Mouse (Mus musculus) heart, postnatal 0 days (tissue): Measurements from ENCODE around the gene Ugt1a8. TPM values are rescaled to one million over a fixed set of nuclear protein-coding genes. Genes with fewer than 3 reads are reported as not detected.

Experiments used
- ATAC-seq: fragments of 200-750 bp; cut with Nextera tagmentation; 2 replicates; pipeline ENCODE4 v1.8.0; 2017; ENCODE audit warnings: low read depth, moderate number of reproducible peaks, moderate library complexity; ENCODE audit not compliant: insufficient read depth
- DNase-seq: peaks from one replicate; pipeline ENCODE4 v3.0.0-alpha.2; 2016; ENCODE audit warnings: low spot score
- H3K27ac ChIP-seq: fragments of 300-500 bp; sonication (generic); 2 replicates; pipeline ENCODE4 v1.5.1; 2014; ENCODE audit warnings: low read depth, mild to moderate bottlenecking
- H3K27me3 ChIP-seq: fragments of 300-500 bp; sonication (generic); 2 replicates; pipeline ENCODE4 v1.6.1; 2014; ENCODE audit warnings: low read length, mixed read lengths; ENCODE audit not compliant: control insufficient read depth, insufficient read depth
- H3K36me3 ChIP-seq: fragments of 300-500 bp; sonication (generic); replicated peaks from 2 replicates; pipeline ENCODE4 v1.6.1; 2014; ENCODE audit warnings: low read length, mixed read lengths; ENCODE audit not compliant: control insufficient read depth, insufficient read depth
- H3K4me1 ChIP-seq: fragments of 300-500 bp; sonication (generic); 2 replicates; pipeline ENCODE4 v1.6.1; 2014; ENCODE audit warnings: antibody characterized with exemption; ENCODE audit not compliant: control insufficient read depth, insufficient read depth
- H3K4me2 ChIP-seq: fragments of 300-500 bp; sonication (generic); 2 replicates; pipeline ENCODE4 v1.6.1; 2014; ENCODE audit warnings: low read depth, mild to moderate bottlenecking, low read length, moderate library complexity
- H3K4me3 ChIP-seq: fragments of 300-500 bp; sonication (generic); 2 replicates; pipeline ENCODE4 v1.5.1; 2014; ENCODE audit warnings: low read depth, low read length
- H3K9ac ChIP-seq: fragments of 300-500 bp; sonication (generic); replicated peaks from 2 replicates; pipeline ENCODE4 v1.6.1; 2014; ENCODE audit warnings: low read depth, low read length, mixed read lengths
- H3K9me3 ChIP-seq: fragments of 300-500 bp; sonication (generic); replicated peaks from 2 replicates; pipeline ENCODE4 v1.6.1; 2016; ENCODE audit warnings: low read length; ENCODE audit not compliant: control insufficient read depth
- CTCF ChIP-seq: IDR thresholded peaks from 2 replicates; pipeline ENCODE4 v1.5.1; 2016; ENCODE audit warnings: antibody characterized with exemption, control low read depth, low read depth
- EP300 ChIP-seq: IDR thresholded peaks from 2 replicates; pipeline ENCODE4 v1.6.1; 2016; ENCODE audit warnings: antibody characterized with exemption, low read depth
- WGBS: fragments of 180-500 bp; shearing (Covaris S2); extraction: QIAGEN DNeasy Blood & Tissue Kit; methylation state at CpG from one replicate; pipeline ENCODE4 v1.1.7; 2014; 5-methylcytosine and 5-hydroxymethylcytosine counted together
- polyA plus RNA-seq: library from polyadenylated mRNA; unstranded; fragments of >200 nt; fragmentation: Nextera tagmentation; extraction: Ambion mirVana; gene quantifications from 2 replicates; pipeline ENCODE4 v1.2.1, GENCODE M21; 2015
- total RNA-seq: library from RNA; depleted of rRNA; stranded (reverse); fragments of >200 nt; gene quantifications from 2 replicates; pipeline ENCODE4 v1.2.3, GENCODE M21; 2014; ENCODE audit warnings: low replicate concordance

The Ugt1a8 gene
- total and polyA plus RNA-seq, 2 experiments from 2014 or later, result not detected

GRCm38 (mm10) chr1:88230981-88231802 lies 143.6 kb downstream of the Ugt1a8 start:
- Histone ChIP-seq H3K27ac (no peak overlapping the region), H3K4me2 (no peak overlapping the region), H3K9me3 (peaks cover 96% of the 10 kb centered on the region), H3K36me3 (no peaks in the 10 kb centered on the region), H3K4me1 (no peaks in the 10 kb centered on the region), H3K9ac (no peak overlapping the region), H3K27me3 (no peaks in the 10 kb centered on the region), H3K4me3 (no peak overlapping the region)
- ATAC-seq, result no peak
- DNase-seq, result no peak
- WGBS, result 65% methylated on average over 6 of the region's 6 CpGs
- TF ChIP-seq EP300, result no peak
- TF ChIP-seq CTCF, result no peak

DNA sequence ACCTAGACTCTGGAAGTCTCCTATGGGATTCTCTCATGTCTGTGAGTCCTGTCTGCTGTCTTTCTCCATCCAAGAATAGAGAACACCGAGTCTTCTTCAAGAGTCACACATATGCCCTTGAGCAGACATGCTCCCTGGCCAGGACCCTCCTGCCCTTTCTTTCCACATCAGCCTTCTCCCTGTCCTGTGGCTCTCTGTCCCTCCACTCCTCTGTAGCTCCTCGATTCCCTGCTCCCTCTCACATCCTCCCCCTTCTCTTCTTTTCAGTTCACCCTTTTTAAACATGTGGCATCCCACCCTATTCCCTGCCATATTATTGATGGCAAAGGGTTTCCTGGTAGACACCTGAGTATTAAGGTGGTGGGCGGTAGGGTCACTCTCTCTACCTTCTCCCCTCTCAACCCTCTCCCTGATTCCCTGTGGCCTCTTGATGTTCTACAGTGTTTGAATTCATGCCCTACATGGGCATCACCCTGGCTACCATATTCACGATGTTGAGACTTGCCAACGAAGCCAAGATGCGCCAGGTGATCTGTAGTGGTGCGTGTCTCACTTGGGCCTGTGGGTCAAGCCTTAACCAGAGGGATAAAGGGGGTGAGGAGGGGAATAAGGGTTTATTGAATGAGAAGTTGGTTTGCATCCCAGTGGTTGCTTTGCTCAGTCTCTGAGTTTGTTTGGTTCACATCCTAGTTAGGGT lies 144.3 kb downstream of the Ugt1a8 start:
- Histone ChIP-seq H3K36me3 (no peaks in the 10 kb centered on the region), H3K4me3 (no peak overlapping the region), H3K27me3 (no peaks in the 10 kb centered on the region), H3K4me2 (no peak overlapping the region), H3K9ac (no peak overlapping the region), H3K4me1 (no peaks in the 10 kb centered on the region), H3K9me3 (peaks cover 93% of the 10 kb centered on the region), H3K27ac (no peak overlapping the region)
- TF ChIP-seq EP300 (no peak), CTCF (no peak)
- DNase-seq, result no peak
- 51% methylated on average over 7 of the region's 7 CpGs for WGBS
- no peak for ATAC-seq

DNA sequence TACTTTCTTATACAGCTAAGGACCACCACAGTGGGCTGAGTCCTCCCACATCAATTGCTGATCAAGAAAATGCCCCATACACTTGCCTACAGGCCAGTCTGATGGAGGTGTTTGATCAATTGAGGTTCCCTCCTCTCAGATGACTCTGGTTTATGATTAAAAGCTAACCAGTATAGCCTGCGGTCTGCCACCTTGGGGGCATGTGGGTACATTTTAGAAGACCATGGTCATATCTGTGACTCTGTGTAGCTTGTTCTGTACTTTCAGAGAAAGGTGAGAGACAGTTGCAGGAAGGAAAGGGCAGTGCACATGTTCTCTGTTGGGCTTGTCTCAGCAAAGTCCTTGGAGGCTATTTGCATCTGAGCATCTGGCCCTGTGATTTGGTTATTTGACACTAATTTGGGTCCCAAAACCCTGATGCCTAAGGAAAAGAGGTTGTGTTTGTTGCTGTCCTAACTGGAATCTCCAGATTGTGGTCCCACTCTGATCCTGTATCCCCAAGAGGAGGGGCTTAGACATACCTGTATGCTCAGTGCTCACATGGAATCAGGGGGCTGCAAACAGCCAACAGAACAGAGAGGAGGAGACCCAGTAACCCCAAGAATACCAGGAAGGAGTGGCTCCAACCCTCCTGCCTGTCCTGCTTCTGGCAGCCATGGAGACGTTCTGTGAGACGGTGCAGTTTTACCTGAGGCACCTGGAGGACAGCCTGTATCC lies 145.2 kb downstream of the Ugt1a8 start:
- 41% methylated on average over 3 of the region's 3 CpGs for WGBS
- no peak overlapping the region for H3K9ac ChIP-seq
- no peak overlapping the region for H3K4me2 ChIP-seq
- ATAC-seq (no peak), DNase-seq (no peak)
- H3K27me3 ChIP-seq, result no peaks in the 10 kb centered on the region
- H3K36me3 ChIP-seq, result no peaks in the 10 kb centered on the region
- no peak for TF ChIP-seq EP300
- no peak for TF ChIP-seq CTCF
- H3K4me1 ChIP-seq, result no peaks in the 10 kb centered on the region
- peaks cover 92% of the 10 kb centered on the region for H3K9me3 ChIP-seq
- H3K4me3 ChIP-seq, result no peak overlapping the region
- no peak overlapping the region for H3K27ac ChIP-seq

GRCm38 (mm10) chr1:88233421-88234247 lies 146.0 kb downstream of the Ugt1a8 start:
- WGBS, result 60% methylated on average over 14 of the region's 14 CpGs
- ATAC-seq (0 out of 2 replicates have a peak, but pooled peaks have one; percentile 1), DNase-seq (no peak)
- Histone ChIP-seq H3K36me3 (no peaks in the 10 kb centered on the region), H3K4me2 (no peak overlapping the region), H3K9ac (no peak overlapping the region), H3K27me3 (no peaks in the 10 kb centered on the region), H3K9me3 (peaks cover 93% of the 10 kb centered on the region), H3K4me3 (no peak overlapping the region), H3K27ac (no peak overlapping the region), H3K4me1 (no peaks in the 10 kb centered on the region)
- no peak for TF ChIP-seq CTCF
- TF ChIP-seq EP300, result no peak

GRCm38 (mm10) chr1:88234248-88234610 lies 146.6 kb downstream of the Ugt1a8 start:
- WGBS, result 51% methylated on average over 4 of the region's 4 CpGs
- no peak for DNase-seq
- Histone ChIP-seq H3K4me3 (no peak overlapping the region), H3K27ac (no peak overlapping the region), H3K9ac (no peak overlapping the region), H3K4me1 (no peaks in the 10 kb centered on the region), H3K36me3 (no peaks in the 10 kb centered on the region), H3K9me3 (peaks cover 95% of the 10 kb centered on the region), H3K27me3 (no peaks in the 10 kb centered on the region), H3K4me2 (no peak overlapping the region)
- TF ChIP-seq EP300 (no peak), CTCF (no peak)
- no peak for ATAC-seq
